Mouse (Mus musculus) Muller cell, postnatal 12 days (primary cell): ENCODE data around the gene Sord.
"Not testable (repeated sequence)": the region's sequence is repeated elsewhere in the genome, so short reads cannot be mapped to it uniquely, and the experiment has no call there.

ENCODE experiments used
- DNase-seq: peaks from one replicate; pipeline ENCODE4 v3.0.0-alpha.2; 2015; ENCODE audit errors: inconsistent ontology term

The Sord gene

DNA sequence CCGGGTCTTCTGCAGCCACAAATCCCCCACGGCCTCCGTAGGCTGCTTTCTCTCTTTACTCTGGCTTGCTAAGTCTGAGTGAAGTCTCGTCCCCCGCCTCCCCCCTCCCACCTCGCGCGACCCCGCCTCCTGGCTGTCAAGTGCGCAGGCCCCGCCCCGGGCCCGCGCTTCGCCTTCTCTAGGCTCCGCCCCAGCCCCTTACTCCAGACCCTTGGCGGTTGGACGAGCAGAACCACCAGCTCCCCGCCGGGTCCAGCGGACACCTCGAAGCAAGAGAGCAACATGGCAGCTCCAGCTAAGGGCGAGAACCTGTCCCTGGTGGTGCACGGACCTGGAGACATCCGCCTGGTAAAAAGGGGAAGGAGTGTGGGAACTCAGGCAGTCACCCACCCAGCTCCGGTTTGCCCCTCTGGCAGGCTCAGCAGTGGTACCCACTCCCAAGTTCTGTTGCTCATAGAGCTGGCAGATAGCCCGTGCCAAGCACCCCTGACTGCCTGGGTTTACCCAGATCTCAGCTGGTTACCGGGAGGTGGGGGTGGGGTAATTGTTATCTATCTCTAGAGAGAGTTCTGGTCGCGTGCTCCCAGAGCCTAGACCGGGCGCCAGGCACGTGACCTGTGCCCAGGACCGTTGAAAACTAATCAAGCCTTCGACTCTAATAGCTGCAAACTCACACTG, at the start of gene Sord:
Sord (plus strand) TSS at position 139 of the 678 bp plus-strand sequence.
- DNase-seq, result peak; percentile 92

DNA sequence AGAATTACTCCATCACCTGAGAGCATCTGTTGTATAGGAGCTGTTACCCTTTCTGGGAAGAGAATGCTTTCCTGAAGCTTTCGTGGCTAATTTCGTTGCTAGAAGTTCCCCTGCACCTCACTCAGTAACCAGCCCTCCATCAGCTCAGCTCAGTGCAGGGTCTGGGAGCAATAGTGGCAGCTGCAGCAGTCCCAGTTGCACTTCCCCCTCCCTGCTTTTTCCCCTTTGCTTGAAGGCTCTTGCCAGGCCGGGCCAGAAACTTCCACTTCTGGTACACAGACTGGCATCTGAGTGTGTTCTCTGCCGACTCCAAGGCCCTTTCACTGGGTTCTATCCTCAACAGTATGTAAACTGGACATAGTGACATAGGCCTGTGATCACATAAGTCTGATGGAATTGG, 49.5 kb upstream of the Sord start:
- DNase-seq, result no peak

DNA sequence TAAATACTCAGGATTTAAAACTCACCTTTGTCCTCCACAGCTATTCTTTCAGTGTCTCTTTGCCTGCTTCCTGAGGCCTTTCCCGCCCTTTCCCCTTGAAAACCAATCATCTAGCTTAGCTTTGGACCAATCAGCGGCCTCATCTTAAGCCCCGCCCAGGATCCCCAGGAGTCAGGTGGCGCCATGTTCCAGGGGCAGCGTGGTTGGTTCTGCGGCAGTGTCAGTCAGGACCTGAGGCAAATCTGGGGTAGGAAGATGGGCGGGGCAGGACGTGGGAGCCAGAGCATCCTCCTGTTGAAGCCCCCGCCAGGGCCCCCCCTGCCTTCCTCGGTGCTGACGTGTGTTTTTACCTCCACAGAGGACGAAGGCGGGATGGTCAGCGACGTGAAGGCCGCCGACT, 48.4 kb upstream of the Sord start, which contains the start of the genes Patl2 and Terb2:
Patl2 (minus strand) TSS at position 84 of the 400 bp plus-strand sequence.
Terb2 (plus strand) TSS at position 167 of the 400 bp plus-strand sequence.
- no peak for DNase-seq

DNA sequence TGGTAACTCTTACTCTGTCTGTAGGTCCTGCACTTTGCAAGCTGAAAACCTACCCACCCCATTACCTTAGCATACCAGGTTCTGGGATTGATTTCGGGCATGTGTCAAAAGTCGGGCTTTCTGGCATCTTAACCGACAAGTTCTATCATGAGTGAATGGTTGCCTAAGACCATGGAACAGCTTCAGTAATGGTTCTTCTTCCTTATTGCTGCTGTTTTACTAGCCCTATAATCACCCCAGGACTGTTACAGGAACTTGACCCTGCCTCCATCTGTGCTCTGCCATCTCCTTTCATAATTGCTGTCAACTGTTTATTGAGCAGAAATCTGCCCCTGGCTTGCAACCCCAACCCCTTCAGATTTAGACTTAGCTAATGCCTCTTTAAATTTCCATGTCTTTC, 47.8 kb upstream of the Sord start:
- no peak for DNase-seq

DNA sequence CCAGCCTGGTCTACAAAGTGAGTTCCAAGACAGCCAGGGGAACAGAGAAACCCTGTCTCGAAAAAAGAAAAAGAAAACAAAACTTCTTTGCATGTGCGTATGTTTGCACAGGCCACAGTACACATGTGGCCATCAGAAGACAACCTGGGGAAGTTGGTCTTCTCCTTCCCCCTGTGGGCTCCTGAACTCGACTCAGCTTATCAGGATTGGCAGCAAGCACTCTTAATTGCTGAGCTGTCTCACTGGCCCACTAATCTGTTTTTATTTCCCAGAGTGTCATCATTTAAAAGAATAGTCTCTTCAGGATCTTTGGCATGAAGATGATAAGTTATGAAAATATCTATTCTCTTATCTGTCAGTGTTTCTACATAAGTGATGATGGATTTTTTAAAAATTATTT, 42.7 kb upstream of the Sord start:
- no peak for DNase-seq

DNA sequence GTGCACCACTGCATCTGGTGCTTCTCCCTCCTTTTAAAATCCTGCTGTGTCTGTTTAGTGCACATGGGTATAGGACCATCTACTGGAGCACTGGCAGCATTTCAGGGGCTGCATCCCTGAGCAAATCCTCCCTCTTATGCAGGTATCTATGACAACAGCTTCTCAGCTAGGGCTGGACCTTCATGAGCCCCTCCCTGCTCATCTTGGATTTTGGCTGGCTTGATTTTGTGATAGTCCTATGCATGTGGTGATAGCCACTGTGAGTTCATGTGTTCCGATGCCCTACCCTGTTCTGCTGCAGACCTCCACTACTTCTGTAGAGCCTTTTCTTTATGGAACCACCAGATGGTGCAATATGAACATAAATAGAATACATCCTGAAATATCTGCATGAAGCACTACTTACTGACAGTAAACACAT, 40.0 kb upstream of the Sord start:
- peak; percentile 43 for DNase-seq

DNA sequence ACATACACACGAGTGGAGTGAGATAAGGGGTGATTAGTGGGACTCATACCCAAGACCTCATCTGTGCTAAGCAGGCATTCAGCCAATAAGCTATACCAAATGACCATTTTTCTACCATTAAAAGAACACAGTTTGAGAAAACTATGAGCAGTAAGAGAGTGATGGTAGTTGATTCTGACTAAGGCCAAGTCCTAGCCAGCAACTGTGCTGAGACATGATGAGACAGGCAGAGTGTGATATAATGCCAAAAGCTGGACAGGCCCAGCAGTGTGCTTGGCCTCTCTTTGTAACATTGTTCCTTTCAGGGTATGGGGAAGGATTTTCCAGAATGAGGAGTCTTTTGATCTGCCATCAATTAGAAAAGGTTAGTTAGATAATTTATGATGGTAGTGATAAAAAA, 33.0 kb upstream of the Sord start:
- DNase-seq, result no peak

DNA sequence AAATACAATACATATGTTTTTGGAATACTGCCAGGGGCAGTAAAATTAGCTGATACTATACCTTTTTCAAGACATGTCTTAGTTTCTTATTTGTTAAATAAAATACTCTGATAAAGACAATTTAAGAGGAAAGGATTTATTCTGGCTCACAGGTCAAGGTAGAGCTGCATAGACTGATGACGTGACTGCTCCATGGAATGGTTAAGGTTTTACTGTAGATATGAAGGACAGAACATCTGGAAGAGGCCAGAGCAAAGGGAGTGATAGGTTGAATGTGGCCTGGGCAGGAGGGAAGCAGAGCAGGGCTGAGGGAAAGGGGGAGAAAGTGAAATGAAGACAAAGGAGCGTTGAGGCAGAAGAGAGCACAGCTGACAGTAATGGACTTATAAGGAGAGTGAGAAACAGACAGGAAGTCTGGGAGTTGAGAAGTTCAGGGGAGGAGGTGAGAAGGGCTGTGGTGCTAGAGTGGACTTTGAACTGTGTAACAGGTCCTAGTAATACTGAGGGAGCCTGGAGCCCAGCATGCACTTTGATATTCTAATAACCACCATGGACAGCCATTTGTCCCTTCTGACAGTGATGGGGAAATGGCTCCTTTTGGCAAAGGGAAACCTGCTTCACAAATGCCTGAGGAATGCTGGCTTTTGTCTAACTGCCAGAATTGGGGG, 28.0 kb upstream of the Sord start:
- peak; percentile 12 for DNase-seq

DNA sequence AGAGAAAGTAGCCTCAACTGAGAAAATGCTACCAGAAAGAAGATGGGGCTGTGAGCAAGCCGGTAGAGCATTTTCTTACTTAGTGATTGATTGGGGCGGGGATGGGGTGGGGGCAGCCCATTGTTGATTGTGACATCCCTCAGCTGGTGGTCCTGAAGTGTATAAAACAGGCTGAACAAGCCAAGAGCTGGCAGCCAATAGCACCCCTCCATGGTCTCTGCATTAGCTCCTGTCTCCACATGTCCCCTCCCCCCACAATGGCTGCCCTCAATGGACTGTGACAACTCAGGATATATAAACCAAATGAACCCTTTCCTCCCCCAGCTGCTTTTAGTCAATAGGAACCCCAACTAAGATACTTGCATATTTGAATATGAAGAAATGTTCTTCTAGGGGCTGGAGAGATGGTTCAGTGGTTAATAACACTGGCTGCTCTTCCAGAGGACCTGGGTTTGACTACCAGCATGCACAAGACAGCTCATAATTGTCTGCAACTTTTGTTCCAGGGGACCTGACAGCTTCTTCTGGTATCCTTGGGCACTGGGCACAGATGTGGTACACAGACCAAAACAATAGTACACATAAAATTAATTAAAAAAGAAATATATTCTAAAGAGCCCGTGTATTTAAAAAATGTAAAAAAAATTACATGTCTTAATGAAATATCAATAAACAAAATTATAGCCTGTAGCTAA, 23.9 kb upstream of the Sord start:
- DNase-seq, result no peak

DNA sequence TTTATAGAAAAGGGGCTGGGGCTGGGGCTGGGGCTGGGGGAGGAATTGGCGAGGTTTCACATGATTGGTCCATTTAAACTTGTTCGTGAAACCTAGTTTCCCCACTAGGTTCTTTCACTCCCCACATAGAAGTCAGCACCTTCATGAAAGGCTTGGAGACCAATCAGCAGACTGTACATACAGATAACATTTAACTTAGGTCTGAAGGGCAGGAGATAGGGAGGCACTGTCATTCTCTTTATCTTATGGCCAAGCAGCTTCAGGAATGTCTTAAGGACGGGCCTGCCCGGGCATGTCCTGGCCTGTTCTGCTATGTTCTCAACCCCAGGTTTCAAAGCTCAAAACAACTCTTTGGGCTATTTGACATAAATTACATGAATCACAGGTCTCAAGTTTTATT, 17.5 kb upstream of the Sord start:
- not testable (repeated sequence) for DNase-seq

DNA sequence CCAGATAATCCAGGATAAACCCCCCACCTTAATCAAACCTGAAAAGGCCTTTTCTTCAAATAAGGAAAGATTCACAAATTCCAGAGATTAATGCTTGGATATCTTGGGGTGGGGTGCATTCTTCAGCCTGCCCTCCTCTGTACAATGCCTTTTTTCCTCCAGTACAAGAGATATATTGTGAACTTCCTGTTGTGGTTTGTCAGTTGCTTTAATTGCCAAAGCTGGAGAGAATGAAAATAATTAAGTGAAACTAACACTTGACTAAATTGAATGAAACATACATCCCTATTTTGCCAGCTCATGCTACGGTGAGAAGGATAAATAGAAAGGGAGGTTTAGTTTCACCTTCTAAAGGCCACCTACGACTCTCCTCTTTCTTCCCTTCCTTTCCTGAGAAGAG, 16.3 kb upstream of the Sord start:
- DNase-seq, result peak; percentile 11

DNA sequence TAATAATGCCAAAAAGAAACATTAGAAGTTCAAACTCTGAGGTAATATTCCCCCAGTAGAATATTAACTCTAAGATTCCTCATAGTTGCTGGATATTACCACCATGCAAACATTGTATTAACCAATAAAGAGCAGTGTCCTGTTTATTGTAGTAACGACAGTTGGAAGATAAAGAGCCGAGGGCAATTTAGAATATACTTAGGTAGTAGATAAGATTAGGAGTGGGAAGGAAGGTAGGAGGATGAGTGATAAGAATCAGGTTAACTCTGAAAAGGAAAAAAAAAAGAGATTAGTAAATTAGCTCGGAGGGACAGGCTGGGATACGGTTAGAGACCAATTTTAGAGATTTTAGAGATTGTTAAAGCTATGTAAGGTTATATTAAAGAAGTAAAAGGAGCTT, 13.2 kb upstream of the Sord start:
- no peak for DNase-seq

DNA sequence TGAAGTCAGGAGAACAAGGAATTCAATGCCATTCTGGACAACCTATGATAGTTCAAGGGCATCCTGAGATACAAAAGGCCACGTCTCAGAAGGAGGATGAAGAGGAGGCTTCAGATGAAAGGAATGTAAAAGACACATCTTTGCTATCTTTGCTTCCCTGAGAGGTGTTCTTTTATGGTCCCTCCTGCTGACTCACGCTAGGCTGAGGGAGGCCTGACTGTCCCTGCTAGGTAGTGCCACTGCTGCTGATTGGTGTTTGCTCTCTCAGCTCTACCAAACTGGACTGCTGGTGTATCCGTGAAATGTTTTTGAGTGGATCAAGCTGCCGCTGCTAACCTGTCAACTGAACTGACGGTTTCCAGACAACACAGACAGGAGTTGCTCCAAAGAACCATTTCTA, 12.8 kb upstream of the Sord start:
- DNase-seq, result no peak

DNA sequence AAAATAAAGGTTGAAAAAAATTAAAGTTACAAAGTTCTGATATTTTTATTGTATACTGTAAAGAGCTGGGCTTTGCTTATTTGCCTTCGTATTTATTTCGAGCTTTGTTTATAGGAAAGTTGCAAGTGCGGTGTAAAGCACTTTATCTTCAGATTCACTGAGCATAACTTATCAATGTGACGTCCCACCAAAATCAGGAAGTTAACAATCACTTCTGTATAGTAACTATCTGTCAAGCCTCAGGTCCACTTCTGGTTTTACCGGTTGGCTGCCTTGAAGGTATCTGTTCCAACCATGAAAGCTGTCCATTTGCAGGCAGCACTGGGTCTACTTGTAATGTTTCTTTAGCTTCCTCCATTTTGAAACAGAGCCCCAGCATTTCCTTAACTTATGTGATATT, 12.3 kb upstream of the Sord start:
- no peak for DNase-seq

DNA sequence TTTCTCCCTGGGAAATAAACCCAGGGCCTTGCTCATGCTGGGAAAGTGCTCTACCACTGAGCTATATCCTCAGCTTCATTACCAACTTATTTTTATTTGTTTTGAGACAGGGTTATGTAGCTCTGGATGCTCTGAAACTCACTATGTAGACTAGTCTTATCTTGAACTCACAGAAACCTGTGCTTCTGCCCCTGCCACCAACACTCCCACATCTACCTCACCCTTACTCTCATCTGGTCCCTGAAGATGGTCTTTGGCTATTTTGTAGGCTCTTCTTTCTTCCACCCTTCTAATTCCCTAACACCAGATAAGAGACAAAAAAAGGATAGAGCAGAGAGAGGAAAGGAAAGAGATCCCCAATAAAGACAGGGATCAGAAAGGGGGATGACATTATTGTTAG, 10.9 kb upstream of the Sord start:
- no peak for DNase-seq

DNA sequence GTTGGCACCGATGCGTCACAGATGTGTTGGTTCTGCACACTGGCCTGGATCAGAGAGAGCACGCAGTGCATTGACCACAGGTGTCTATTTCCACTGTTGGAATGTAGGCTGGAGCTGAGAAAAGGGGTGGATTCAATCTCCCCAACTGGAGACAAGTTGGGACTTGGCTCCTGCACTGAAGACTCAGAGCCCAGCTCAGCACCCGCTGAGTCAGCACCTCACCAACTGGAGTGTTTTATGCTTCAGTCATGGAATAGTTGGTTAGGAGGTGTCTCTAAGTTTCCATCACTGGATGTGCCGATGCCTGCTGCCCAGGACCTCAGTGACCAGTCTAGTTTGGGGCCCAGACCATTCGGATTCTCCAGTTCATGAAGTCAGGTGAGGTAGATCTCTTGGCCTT, 4.2 kb upstream of the Sord start:
- no peak for DNase-seq

DNA sequence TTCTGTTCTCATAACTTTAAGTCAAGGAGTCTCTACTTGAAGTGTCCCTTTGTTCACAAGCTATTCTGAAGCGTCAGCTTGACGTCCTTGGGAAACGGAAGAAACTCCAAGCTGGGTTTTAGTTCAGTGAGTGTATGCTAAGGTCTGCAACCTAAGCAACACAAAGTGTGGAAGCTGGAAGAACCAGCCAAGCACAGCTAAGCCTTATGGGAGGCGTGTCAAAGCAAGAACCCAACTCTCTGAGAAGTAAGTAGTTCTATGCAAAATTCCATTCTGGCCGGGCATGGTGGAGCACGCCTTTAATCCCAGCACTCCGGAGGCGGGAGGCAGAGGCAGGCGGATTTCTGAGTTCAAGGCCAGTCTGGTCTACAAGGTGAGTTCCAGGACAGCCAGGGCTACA, 2.9 kb upstream of the Sord start:
- DNase-seq, result no peak

DNA sequence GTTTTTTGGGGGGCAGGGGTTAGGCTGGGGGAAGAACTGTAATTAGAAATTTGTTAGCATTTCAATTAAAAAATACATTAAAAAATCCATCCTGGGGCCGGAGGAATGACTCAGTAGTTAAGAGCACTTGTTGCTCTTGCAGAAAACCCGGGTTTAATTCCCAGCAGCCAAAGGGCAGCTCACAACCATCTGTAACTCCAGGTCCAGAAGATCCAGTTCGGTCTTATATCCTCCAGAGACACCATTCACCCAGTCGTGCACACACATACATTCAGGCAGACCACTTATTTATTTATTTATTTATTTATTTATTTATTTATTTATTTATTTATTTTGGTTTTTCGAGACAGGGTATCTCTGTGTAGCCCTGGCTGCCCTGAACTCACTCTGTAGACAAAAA, 1.2 kb upstream of the Sord start:
- no peak for DNase-seq

DNA sequence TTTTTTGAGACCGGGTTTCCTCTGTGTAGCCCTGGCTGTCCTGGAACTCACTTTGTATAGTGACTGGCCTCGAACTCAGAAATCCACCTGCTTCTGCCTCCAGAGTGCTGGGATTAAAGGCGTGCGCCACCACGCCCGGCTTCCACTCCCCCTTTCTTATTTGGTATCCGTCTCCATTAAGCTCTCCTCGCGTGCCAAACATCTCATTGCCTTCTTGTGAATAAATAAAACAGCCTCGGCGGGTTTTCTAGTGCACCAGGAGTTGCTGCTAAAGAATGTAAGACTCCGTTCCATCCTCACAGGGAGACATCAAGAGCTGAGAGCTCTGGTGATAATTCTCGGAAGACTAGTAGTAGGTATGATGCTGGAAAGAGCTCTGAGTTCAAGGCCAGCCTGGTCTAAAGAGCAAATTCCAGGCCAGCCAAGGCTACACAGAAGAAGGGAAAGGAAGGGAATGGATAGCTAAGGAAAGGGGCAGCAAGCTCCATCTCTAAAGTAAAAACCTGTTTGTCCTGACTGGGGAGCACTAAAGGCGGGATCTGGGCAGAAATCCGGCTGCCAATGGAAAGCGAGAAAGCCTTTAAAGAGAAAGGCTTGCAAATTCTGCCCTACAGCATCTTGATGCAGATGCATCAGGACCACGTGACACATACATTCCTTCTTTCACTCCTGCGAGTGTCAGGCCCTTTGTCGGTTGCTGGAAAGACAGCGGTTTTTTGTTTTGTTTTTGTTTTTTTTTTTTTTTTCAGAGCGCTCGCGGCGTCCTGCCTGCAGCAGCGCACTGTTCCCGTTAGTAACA, 591 bp upstream of the Sord start:
- peak; percentile 47 for DNase-seq

DNA sequence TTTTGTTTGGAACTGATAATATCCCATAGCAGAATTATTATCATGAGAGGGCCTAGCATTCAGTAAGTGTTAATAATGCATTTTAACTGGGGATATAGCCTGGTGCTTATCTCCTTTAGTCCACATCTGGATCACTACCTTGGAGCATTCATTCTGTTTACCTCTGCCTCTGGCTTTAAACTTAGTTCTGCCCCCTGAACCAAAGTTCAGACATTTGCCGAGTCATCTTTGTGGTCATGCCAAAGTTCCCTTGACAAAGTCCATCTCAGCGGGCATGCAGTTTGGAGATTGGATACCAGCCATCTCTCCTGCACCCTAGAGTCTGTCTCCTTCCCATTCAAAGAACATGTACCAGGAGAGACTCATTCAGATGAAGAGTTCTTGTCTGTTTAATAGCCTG, 876 bp downstream of the Sord start:
- DNase-seq, result no peak

DNA sequence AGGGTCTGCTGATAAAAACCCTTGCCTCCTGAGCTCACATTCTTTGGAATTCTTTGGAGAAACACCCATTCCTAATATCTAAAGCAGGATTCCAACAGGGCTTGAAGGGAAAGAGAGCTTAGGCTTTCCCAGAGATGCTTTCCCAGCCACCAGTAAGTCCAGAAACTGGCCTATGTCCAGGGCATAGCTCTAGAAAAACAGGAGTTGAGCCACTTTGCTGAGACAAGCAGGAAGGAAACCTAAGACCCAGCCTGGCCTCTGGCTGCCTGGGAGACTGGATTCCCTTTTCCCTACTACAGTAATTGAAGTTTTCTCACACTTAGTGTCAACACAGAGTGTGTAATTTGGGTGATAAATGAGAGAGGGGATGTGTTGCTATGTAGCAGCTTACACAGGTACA, 1.8 kb downstream of the Sord start:
- DNase-seq, result no peak

DNA sequence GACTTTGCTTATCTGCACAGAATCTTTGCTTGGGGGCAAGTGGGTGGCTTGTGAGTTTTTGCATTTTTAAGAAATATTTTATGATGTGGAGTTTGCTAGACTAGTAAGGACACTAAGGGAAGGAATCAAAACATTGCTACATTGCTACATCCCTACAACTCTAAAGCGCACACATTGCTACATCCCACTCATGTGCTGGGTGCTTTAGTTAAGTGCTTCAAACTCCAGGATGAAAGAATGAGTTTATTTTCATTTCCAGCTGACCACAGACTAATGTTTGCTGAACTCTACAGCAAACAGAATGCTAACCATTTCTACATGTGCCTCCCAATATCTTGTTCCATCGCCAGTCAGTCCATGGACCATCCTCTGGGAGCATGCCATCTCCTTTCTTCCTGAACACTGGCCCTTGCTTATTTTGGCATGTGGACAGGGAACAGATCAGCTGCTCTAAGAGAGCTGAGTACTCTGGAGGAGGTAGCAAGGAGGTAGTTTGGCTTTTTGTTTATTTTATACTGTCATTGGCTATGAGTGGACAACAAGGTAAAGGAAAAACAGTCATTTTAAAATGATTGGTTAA, 3.4 kb downstream of the Sord start:
- DNase-seq, result peak; percentile 41
